Mouse (Mus musculus): ENCODE measurements at regions not wholly inside any gene's neighbourhood (a gene's known extent, or its start where the extent isn't known, plus 50 kb on each side); places are given as distances from the start of the nearest gene placed in this dataset.

GRCm38 (mm10) chr17:67532331-67532730, 100.2 kb downstream of the Lrrc30 start:
- TF ChIP-seq POLR2A (IDR thresholded peaks at IDR 0.05; ENCODE audit: extremely low read depth, insufficient read depth, low read length) = no peak
- no peak for TF ChIP-seq CTCF (IDR thresholded peaks at IDR 0.05; ENCODE audit: low read depth, low read length)

Measured in liver, adult 2 months (tissue).